Mouse (Mus musculus): Measurements from ENCODE around the gene Angptl2. TPM values are rescaled to one million over a fixed set of nuclear protein-coding genes. Genes with fewer than 3 reads are reported as not detected.

Gene Angptl2
- polyA plus RNA-seq, 1 experiment from 2014 or later = 10.8 TPM

GRCm38 (mm10) chr2:33282877-33283276 is 67.0 kb downstream of the Angptl2 start:
- Histone ChIP-seq H3K4me1 (no peaks in the 10 kb centered on the region), H3K27ac (replicated peaks) (no peak overlapping the region), H3K9ac (replicated peaks) (no peak overlapping the region), H3K27me3 (no peaks in the 10 kb centered on the region), H3K36me3 (peaks cover 4% of the 10 kb centered on the region), H3K4me3 (no peak overlapping the region), H3K9me3 (no peaks in the 10 kb centered on the region), H3K4me2 (replicated peaks) (no peak overlapping the region)
- no peak for ATAC-seq (replicated peaks)
- 75% methylated on average over 4 of the region's 4 CpGs for WGBS

- WGBS = 88% methylated on average over 2 of the region's 2 CpGs
- H3K4me1 ChIP-seq = no peaks in the 10 kb centered on the region
- H3K9me3 ChIP-seq = no peaks in the 10 kb centered on the region
- no peak for ATAC-seq (replicated peaks)
- no peak overlapping the region for H3K27ac ChIP-seq (replicated peaks)
- H3K4me3 ChIP-seq = no peak overlapping the region
- peaks cover 9% of the 10 kb centered on the region for H3K36me3 ChIP-seq
- H3K4me2 ChIP-seq (replicated peaks) = no peak overlapping the region
- no peaks in the 10 kb centered on the region for H3K27me3 ChIP-seq
- H3K9ac ChIP-seq (replicated peaks) = no peak overlapping the region
Measured at GRCm38 (mm10) chr2:33283674-33284073, 67.8 kb downstream of the Angptl2 start.

GRCm38 (mm10) chr2:33288837-33289236 is 73.0 kb downstream of the Angptl2 start:
- Histone ChIP-seq H3K27me3 (no peaks in the 10 kb centered on the region), H3K4me3 (no peak overlapping the region), H3K4me2 (replicated peaks) (no peak overlapping the region), H3K36me3 (peaks cover 9% of the 10 kb centered on the region; the same call in 1 of the 2 replicates), H3K27ac (replicated peaks) (no peak overlapping the region), H3K9ac (replicated peaks) (no peak overlapping the region), H3K9me3 (no peaks in the 10 kb centered on the region), H3K4me1 (0 out of 2 replicates have a peak, but pooled peaks cover 3% of the 10 kb centered on the region)
- 87% methylated on average over 5 of the region's 5 CpGs for WGBS
- ATAC-seq (replicated peaks) = no peak

- WGBS = 82% methylated on average over 8 of the region's 8 CpGs
- Histone ChIP-seq H3K9me3 (no peaks in the 10 kb centered on the region), H3K36me3 (peaks cover 9% of the 10 kb centered on the region; the same call in 1 of the 2 replicates), H3K4me1 (0 out of 2 replicates have a peak, but pooled peaks cover 3% of the 10 kb centered on the region), H3K27ac (replicated peaks) (no peak overlapping the region), H3K27me3 (no peaks in the 10 kb centered on the region), H3K4me3 (no peak overlapping the region), H3K9ac (replicated peaks) (no peak overlapping the region), H3K4me2 (replicated peaks) (no peak overlapping the region)
- no peak for ATAC-seq (replicated peaks)
Measured at GRCm38 (mm10) chr2:33290491-33290890, 74.6 kb downstream of the Angptl2 start.

- Histone ChIP-seq H3K9me3 (no peaks in the 10 kb centered on the region), H3K4me3 (no peak overlapping the region), H3K9ac (replicated peaks) (no peak overlapping the region), H3K36me3 (peaks cover 12% of the 10 kb centered on the region; the same call in 1 of the 2 replicates), H3K4me1 (0 out of 2 replicates have a peak, but pooled peaks cover 3% of the 10 kb centered on the region), H3K4me2 (replicated peaks) (no peak overlapping the region), H3K27me3 (no peaks in the 10 kb centered on the region), H3K27ac (replicated peaks) (no peak overlapping the region)
- WGBS = 83% methylated on average over 2 of the region's 2 CpGs
- no peak for ATAC-seq (replicated peaks)
Measured at GRCm38 (mm10) chr2:33292057-33292456, 76.2 kb downstream of the Angptl2 start.

- Histone ChIP-seq H3K4me2 (replicated peaks) (no peak overlapping the region), H3K27me3 (no peaks in the 10 kb centered on the region), H3K4me1 (0 out of 2 replicates have a peak, but pooled peaks cover 3% of the 10 kb centered on the region), H3K36me3 (peaks cover 6% of the 10 kb centered on the region; the same call in 1 of the 2 replicates), H3K9ac (replicated peaks) (no peak overlapping the region), H3K4me3 (no peak overlapping the region), H3K27ac (replicated peaks) (no peak overlapping the region), H3K9me3 (no peaks in the 10 kb centered on the region)
- no peak for ATAC-seq (replicated peaks)
- WGBS = 89% methylated on average over 5 of the region's 5 CpGs
Measured at GRCm38 (mm10) chr2:33295115-33295514, 79.2 kb downstream of the Angptl2 start.

Other genes starting within 250 kb of the Angptl2 start
- gene Slc2a8, start 234.0 kb upstream of the Angptl2 start, polyA plus RNA-seq (2015; fragmentation: Nextera tagmentation; extraction: Ambion mirVana) = 20.9 and 21.3 TPM in 2 replicates
- gene Garnl3, start 84.4 kb upstream of the Angptl2 start, polyA plus RNA-seq (2015; fragmentation: Nextera tagmentation; extraction: Ambion mirVana) = 21.6 and 28.1 TPM in 2 replicates
- 39.1 and 40.5 TPM in 2 replicates for gene Ralgps1, start 155.4 kb downstream of the Angptl2 start, polyA plus RNA-seq (2015; fragmentation: Nextera tagmentation; extraction: Ambion mirVana)
- 7.1 and 8.5 TPM in 2 replicates for gene Zbtb34, start 215.3 kb downstream of the Angptl2 start, polyA plus RNA-seq (2015; fragmentation: Nextera tagmentation; extraction: Ambion mirVana)

Data from forebrain, embryonic 15.5 days (tissue).